Mouse (Mus musculus) c-Kit-negative CD71-positive TER-119-positive erythroid progenitor cells, embryonic 14.5 days (primary cell): ENCODE measurements at regions not wholly inside any gene's neighbourhood (a gene's known extent, or its start where the extent isn't known, plus 50 kb on each side); places are given as distances from the start of the nearest gene placed in this dataset.

Experiments
- DNase-seq: peaks from one replicate; pipeline ENCODE4 v3.0.0-alpha.2; 2013; ENCODE audit warnings: low read depth, low spot score

GRCm38 (mm10) chr6:51330069-51330706 lies 102.3 kb upstream of the Nfe2l3 start:
- DNase-seq: no peak

GRCm38 (mm10) chr6:51332841-51333240 lies 99.6 kb upstream of the Nfe2l3 start:
- DNase-seq: no peak

GRCm38 (mm10) chr6:51333722-51334360 lies 98.6 kb upstream of the Nfe2l3 start:
- no peak for DNase-seq

GRCm38 (mm10) chr6:51335314-51335713 lies 97.2 kb upstream of the Nfe2l3 start:
- no peak for DNase-seq

GRCm38 (mm10) chr6:51339301-51339700 lies 93.2 kb upstream of the Nfe2l3 start:
- no peak for DNase-seq

GRCm38 (mm10) chr6:51347721-51348120 lies 84.7 kb upstream of the Nfe2l3 start:
- DNase-seq: no peak

GRCm38 (mm10) chr6:51349771-51350170 lies 82.7 kb upstream of the Nfe2l3 start:
- no peak for DNase-seq

- no peak for DNase-seq
These were observed 77.4 kb upstream of the Nfe2l3 start for GRCm38 (mm10) chr6:51355041-51355440.

- DNase-seq: no peak
These were observed 70.8 kb upstream of the Nfe2l3 start for GRCm38 (mm10) chr6:51361611-51362180.

- no peak for DNase-seq
These were observed 69.8 kb upstream of the Nfe2l3 start for GRCm38 (mm10) chr6:51362475-51363226.

GRCm38 (mm10) chr6:51364776-51365175 lies 67.7 kb upstream of the Nfe2l3 start:
- no peak for DNase-seq

GRCm38 (mm10) chr6:51369771-51370170 lies 62.7 kb upstream of the Nfe2l3 start:
- no peak for DNase-seq

- DNase-seq: no peak
These were observed 60.1 kb upstream of the Nfe2l3 start for GRCm38 (mm10) chr6:51372357-51372756.

GRCm38 (mm10) chr6:51378436-51378835 lies 54.0 kb upstream of the Nfe2l3 start:
- no peak for DNase-seq

- no peak for DNase-seq
These were observed 53.4 kb upstream of the Nfe2l3 start for GRCm38 (mm10) chr6:51379074-51379473.

- no peak for DNase-seq
These were observed 52.8 kb upstream of the Nfe2l3 start for GRCm38 (mm10) chr6:51379560-51380274.

GRCm38 (mm10) chr6:51380275-51380575 lies 52.2 kb upstream of the Nfe2l3 start:
- no peak for DNase-seq

- DNase-seq: no peak
These were observed 51.0 kb upstream of the Nfe2l3 start for GRCm38 (mm10) chr6:51381465-51381864.
